Mouse (Mus musculus): ENCODE results near the gene AI987944.
A peak's percentile ranks its signal among the peaks of the same experiment; 100 is the strongest.

AI987944 gene

DNA sequence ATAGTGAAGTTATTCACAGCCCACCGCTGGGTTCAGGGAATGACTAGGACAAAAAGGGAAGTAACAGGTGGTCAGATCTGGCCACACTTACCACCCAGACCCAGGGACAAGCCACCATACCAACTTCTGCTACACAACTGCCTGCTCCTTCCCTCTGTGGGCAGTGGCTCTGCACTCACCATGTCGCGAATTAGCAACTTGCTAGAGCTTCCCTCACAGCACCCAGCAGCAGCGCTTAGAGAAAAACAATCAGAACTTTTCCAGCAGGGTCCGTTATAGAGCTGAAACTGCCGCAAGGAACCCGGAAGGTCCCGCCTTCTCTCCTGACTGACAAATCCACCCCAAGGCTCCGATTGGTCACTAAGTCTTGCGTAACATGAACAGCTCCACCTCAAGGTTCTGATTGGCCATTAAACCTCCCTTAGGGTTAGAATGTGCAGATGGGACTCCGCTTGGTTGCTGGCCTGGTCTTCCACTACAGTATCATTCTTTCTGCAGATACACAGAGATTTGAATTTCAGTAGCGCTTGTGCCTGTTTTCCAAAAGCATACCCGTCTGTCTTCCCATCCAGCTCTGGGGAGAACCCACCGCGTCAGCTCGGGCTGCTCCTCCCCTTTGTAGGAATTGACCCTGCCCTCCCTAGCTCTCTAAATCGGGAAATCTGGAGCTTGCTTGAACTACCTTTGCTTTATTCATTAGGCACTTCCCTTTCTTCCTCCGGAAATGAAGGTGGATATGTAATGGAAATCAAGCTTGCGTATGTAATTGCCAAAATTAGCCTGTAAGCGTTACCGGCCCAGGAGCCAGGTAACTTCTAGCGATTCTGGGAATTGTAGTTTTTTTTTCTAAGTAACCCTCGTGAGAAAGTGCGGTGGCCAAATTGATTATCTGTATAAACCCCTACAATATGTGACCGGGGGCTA is at the start of gene AI987944:
TSS of gene AI987944 (minus strand) at position 332 of the 924 bp plus-strand sequence.
- DNase-seq (ENCODE audit: low read depth in 1 of 2, low spot score in 2 of 2), result peak; percentile 35 to 53

- DNase-seq (ENCODE audit: low read depth in 1 of 2, low spot score in 2 of 2), result no peak
These were observed 951 bp upstream of the AI987944 start for GRCm38 (mm10) chr7:41394130-41394529.

All from monocyte, adult 2 months (primary cell).